Mouse (Mus musculus): ENCODE measurements around the gene Nyap2. TPM values are rescaled to one million over a fixed set of nuclear protein-coding genes. Genes with fewer than 3 reads are reported as not detected.
A peak's percentile ranks its signal among the peaks of the same experiment; 100 is the strongest.

The Nyap2 gene
- polyA plus RNA-seq, 1 experiment from 2014 or later, result 0.09 TPM

DNA sequence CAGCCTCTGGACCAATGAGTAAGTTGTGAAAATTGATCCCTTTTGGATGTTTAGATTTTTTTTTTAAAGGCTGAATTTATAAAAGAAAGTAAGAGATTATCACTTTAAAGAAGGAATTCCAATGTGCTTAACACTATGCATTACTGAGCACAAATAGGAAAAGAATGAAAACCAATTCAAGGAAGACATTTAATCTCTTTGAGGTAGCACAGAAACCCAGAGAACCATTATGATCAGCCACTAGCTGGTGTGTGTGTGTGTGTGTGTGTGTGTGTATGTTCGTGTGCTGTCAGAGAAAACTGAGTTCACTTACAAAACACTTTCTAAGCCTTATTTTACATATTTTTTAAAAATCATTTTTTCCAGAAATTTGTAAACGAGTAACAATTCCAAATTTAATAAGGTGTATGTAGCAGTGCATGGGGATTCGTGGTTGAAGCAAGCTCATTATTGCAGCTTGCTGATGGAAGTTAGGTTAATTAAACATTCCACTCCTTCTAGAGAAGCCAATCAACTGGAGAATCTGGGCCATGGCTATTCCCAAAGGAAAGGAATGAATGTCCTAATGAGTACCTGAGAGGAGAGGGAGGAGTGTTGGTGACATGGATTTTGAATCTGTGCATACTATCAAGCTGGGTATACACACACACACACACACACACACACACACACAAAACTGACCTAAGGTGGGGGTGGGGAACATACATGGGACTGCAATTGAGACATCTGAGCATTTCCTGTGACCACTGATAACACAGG, 171.9 kb downstream of the Nyap2 start:
- H3K36me3 ChIP-seq (ENCODE audit: control insufficient read depth, insufficient read depth, low read length), result no peaks in the 10 kb centered on the region
- no peak overlapping the region for H3K9ac ChIP-seq (ENCODE audit: low read length)
- no peak overlapping the region for H3K27ac ChIP-seq (ENCODE audit: low read length)
- H3K4me2 ChIP-seq (ENCODE audit: low read depth, low read length), result no peak overlapping the region
- no peaks in the 10 kb centered on the region for H3K4me1 ChIP-seq (replicated peaks; ENCODE audit: control insufficient read depth, insufficient read depth, low read length)
- no peak overlapping the region for H3K4me3 ChIP-seq (ENCODE audit: low read length)
- WGBS, result 77% methylated on average over 3 of the region's 3 CpGs
- H3K27me3 ChIP-seq (ENCODE audit: control insufficient read depth, insufficient read depth, low read depth, low read length), result no peaks in the 10 kb centered on the region
- no peaks in the 10 kb centered on the region for H3K9me3 ChIP-seq (ENCODE audit: control insufficient read depth, low read length)
- no peak for ATAC-seq (ENCODE audit: low read depth)

DNA sequence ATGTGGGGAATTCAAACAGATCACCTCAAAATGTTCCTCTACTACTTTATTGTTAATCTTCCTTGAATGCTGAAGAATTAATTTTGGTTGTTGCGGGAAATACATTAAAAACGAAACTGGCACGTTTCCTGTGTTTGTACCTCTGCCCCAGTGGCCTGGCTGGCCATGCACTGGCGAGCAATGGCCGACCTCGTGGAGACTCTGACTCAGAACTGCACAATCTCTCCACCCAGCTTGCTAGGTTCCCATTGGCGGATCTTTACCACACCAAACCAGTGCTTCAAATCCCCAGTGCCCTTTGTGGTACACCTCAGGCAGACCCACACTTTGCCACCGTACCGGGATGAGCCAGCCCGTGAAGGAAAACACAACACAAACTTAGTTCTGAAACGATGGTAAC, 173.3 kb downstream of the Nyap2 start:
- Histone ChIP-seq H3K4me3 (ENCODE audit: low read length) (no peak overlapping the region), H3K9ac (ENCODE audit: low read length) (no peak overlapping the region), H3K4me1 (replicated peaks; ENCODE audit: control insufficient read depth, insufficient read depth, low read length) (no peaks in the 10 kb centered on the region), H3K9me3 (ENCODE audit: control insufficient read depth, low read length) (no peaks in the 10 kb centered on the region), H3K4me2 (ENCODE audit: low read depth, low read length) (no peak overlapping the region), H3K27me3 (ENCODE audit: control insufficient read depth, insufficient read depth, low read depth, low read length) (no peaks in the 10 kb centered on the region), H3K27ac (ENCODE audit: low read length) (no peak overlapping the region), H3K36me3 (ENCODE audit: control insufficient read depth, insufficient read depth, low read length) (no peaks in the 10 kb centered on the region)
- ATAC-seq (ENCODE audit: low read depth), result no peak
- WGBS, result 84% methylated on average over 11 of the region's 11 CpGs

GRCm38 (mm10) chr1:81266441-81266840, 189.7 kb downstream of the Nyap2 start:
- no peak overlapping the region for H3K4me2 ChIP-seq (ENCODE audit: low read depth, low read length)
- H3K27me3 ChIP-seq (ENCODE audit: control insufficient read depth, insufficient read depth, low read depth, low read length), result no peaks in the 10 kb centered on the region
- H3K4me3 ChIP-seq (ENCODE audit: low read length), result no peak overlapping the region
- no peak overlapping the region for H3K27ac ChIP-seq (ENCODE audit: low read length)
- WGBS, result 68% methylated on average over 3 of the region's 3 CpGs
- ATAC-seq (ENCODE audit: low read depth), result no peak
- no peaks in the 10 kb centered on the region for H3K4me1 ChIP-seq (replicated peaks; ENCODE audit: control insufficient read depth, insufficient read depth, low read length)
- no peaks in the 10 kb centered on the region for H3K9me3 ChIP-seq (ENCODE audit: control insufficient read depth, low read length)
- no peaks in the 10 kb centered on the region for H3K36me3 ChIP-seq (ENCODE audit: control insufficient read depth, insufficient read depth, low read length)
- H3K9ac ChIP-seq (ENCODE audit: low read length), result no peak overlapping the region

DNA sequence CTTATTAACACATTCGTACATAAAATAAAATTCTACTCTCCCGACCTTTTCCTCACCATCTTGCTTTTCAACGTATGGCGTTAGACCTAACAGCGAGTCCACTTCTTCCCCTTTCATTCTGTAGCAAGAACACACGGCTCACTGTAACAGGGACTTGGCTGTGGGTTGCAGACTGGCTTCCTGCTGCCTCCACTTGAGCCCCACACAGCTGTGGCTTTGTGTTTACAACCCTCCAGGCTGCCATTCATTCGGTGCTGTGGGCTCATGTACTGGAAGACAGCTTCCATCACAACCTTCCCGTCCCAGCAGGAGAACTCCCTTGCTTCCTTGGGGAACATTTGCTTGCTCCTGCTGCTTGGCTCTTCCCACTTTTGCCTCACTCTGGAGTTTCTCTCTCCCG, 204.2 kb downstream of the Nyap2 start:
- Histone ChIP-seq H3K9ac (ENCODE audit: low read length) (no peak overlapping the region), H3K27me3 (ENCODE audit: control insufficient read depth, insufficient read depth, low read depth, low read length) (no peaks in the 10 kb centered on the region), H3K9me3 (ENCODE audit: control insufficient read depth, low read length) (no peaks in the 10 kb centered on the region), H3K4me3 (ENCODE audit: low read length) (no peak overlapping the region), H3K4me2 (ENCODE audit: low read depth, low read length) (no peak overlapping the region), H3K4me1 (replicated peaks; ENCODE audit: control insufficient read depth, insufficient read depth, low read length) (no peaks in the 10 kb centered on the region), H3K36me3 (ENCODE audit: control insufficient read depth, insufficient read depth, low read length) (no peaks in the 10 kb centered on the region), H3K27ac (ENCODE audit: low read length) (no peak overlapping the region)
- no peak for ATAC-seq (ENCODE audit: low read depth)
- 46% methylated on average over 9 of the region's 9 CpGs for WGBS

- H3K4me3 ChIP-seq (ENCODE audit: low read length), result no peak overlapping the region
- 59% methylated on average over 3 of the region's 3 CpGs for WGBS
- ATAC-seq (ENCODE audit: low read depth), result no peak
Measured at GRCm38 (mm10) chr1:81285633-81286032, 208.9 kb downstream of the Nyap2 start.

GRCm38 (mm10) chr1:81287088-81287487, 210.3 kb downstream of the Nyap2 start:
- Histone ChIP-seq H3K27me3 (ENCODE audit: control insufficient read depth, insufficient read depth, low read depth, low read length) (no peaks in the 10 kb centered on the region), H3K27ac (ENCODE audit: low read length) (no peak overlapping the region), H3K4me2 (ENCODE audit: low read depth, low read length) (no peak overlapping the region), H3K4me3 (ENCODE audit: low read length) (no peak overlapping the region), H3K4me1 (replicated peaks; ENCODE audit: control insufficient read depth, insufficient read depth, low read length) (no peaks in the 10 kb centered on the region), H3K9ac (ENCODE audit: low read length) (no peak overlapping the region), H3K36me3 (ENCODE audit: control insufficient read depth, insufficient read depth, low read length) (no peaks in the 10 kb centered on the region), H3K9me3 (ENCODE audit: control insufficient read depth, low read length) (no peaks in the 10 kb centered on the region)
- ATAC-seq (ENCODE audit: low read depth), result peak; percentile 41; the same call in 1 of the 2 replicates

More at GRCm38 (mm10) chr1:81285633-81286032, 208.9 kb downstream of the Nyap2 start:
- Histone ChIP-seq H3K27me3 (ENCODE audit: control insufficient read depth, insufficient read depth, low read depth, low read length) (no peaks in the 10 kb centered on the region), H3K9me3 (ENCODE audit: control insufficient read depth, low read length) (no peaks in the 10 kb centered on the region), H3K4me2 (ENCODE audit: low read depth, low read length) (no peak overlapping the region), H3K9ac (ENCODE audit: low read length) (no peak overlapping the region), H3K4me1 (replicated peaks; ENCODE audit: control insufficient read depth, insufficient read depth, low read length) (no peaks in the 10 kb centered on the region), H3K27ac (ENCODE audit: low read length) (no peak overlapping the region), H3K36me3 (ENCODE audit: control insufficient read depth, insufficient read depth, low read length) (no peaks in the 10 kb centered on the region)

- Histone ChIP-seq H3K4me3 (ENCODE audit: low read length) (no peak overlapping the region), H3K36me3 (ENCODE audit: control insufficient read depth, insufficient read depth, low read length) (no peaks in the 10 kb centered on the region), H3K27me3 (ENCODE audit: control insufficient read depth, insufficient read depth, low read depth, low read length) (no peaks in the 10 kb centered on the region), H3K27ac (ENCODE audit: low read length) (no peak overlapping the region), H3K4me1 (replicated peaks; ENCODE audit: control insufficient read depth, insufficient read depth, low read length) (no peaks in the 10 kb centered on the region), H3K4me2 (ENCODE audit: low read depth, low read length) (no peak overlapping the region), H3K9ac (ENCODE audit: low read length) (no peak overlapping the region), H3K9me3 (ENCODE audit: control insufficient read depth, low read length) (no peaks in the 10 kb centered on the region)
- 49% methylated on average over 4 of the region's 4 CpGs for WGBS
- no peak for ATAC-seq (ENCODE audit: low read depth)
Measured at GRCm38 (mm10) chr1:81300735-81301134, 224.0 kb downstream of the Nyap2 start.

DNA sequence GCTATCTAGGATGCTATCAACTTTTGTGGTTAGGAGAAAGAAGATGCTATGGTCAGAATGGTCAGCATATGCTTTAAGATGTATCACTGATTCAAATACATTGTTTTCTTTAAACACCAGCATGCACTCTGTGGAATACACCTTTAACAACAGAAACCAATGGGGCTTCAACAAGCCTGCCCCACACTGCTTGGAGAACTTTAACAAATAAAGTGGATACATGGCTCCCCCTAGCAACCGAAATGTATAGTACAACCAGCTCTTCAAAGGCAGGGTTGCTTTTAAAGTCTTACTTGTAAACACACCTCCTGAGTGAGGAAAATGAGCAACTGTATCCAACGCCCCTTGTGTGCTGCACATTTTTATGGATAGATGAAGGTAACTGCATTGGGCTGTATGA, 224.9 kb downstream of the Nyap2 start:
- H3K9me3 ChIP-seq (ENCODE audit: control insufficient read depth, low read length), result no peaks in the 10 kb centered on the region
- no peaks in the 10 kb centered on the region for H3K27me3 ChIP-seq (ENCODE audit: control insufficient read depth, insufficient read depth, low read depth, low read length)
- no peak overlapping the region for H3K27ac ChIP-seq (ENCODE audit: low read length)
- H3K4me3 ChIP-seq (ENCODE audit: low read length), result no peak overlapping the region
- 3% methylated on average over 2 of the region's 2 CpGs for WGBS
- no peak overlapping the region for H3K4me2 ChIP-seq (ENCODE audit: low read depth, low read length)
- H3K9ac ChIP-seq (ENCODE audit: low read length), result no peak overlapping the region
- H3K36me3 ChIP-seq (ENCODE audit: control insufficient read depth, insufficient read depth, low read length), result no peaks in the 10 kb centered on the region
- ATAC-seq (ENCODE audit: low read depth), result no peak
- no peaks in the 10 kb centered on the region for H3K4me1 ChIP-seq (replicated peaks; ENCODE audit: control insufficient read depth, insufficient read depth, low read length)

DNA sequence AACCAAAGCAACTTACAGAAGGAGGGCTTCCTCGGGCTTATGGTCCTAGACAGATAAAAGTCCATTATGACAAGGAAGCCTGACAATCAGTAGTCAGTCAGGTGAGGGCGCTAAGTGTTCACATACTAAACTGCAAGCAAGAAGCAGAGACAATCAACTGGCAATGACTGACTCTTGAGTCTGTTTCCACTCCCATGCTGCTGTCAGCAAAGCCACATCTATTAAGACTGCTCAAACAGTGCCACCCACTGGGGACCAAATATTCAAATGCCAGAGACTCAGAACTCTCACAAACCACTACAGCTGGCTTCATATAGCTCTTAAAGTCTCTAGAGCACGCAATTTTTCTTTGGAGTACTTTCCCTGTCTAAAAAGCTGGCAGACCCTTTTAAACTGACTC, 226.6 kb downstream of the Nyap2 start:
- no peaks in the 10 kb centered on the region for H3K36me3 ChIP-seq (ENCODE audit: control insufficient read depth, insufficient read depth, low read length)
- no peaks in the 10 kb centered on the region for H3K9me3 ChIP-seq (ENCODE audit: control insufficient read depth, low read length)
- no peak overlapping the region for H3K9ac ChIP-seq (ENCODE audit: low read length)
- no peak for ATAC-seq (ENCODE audit: low read depth)
- no peak overlapping the region for H3K27ac ChIP-seq (ENCODE audit: low read length)
- no peaks in the 10 kb centered on the region for H3K27me3 ChIP-seq (ENCODE audit: control insufficient read depth, insufficient read depth, low read depth, low read length)
- H3K4me3 ChIP-seq (ENCODE audit: low read length), result no peak overlapping the region
- H3K4me1 ChIP-seq (replicated peaks; ENCODE audit: control insufficient read depth, insufficient read depth, low read length), result no peaks in the 10 kb centered on the region
- no peak overlapping the region for H3K4me2 ChIP-seq (ENCODE audit: low read depth, low read length)
- WGBS, result 45% methylated on average over 3 of the region's 3 CpGs

DNA sequence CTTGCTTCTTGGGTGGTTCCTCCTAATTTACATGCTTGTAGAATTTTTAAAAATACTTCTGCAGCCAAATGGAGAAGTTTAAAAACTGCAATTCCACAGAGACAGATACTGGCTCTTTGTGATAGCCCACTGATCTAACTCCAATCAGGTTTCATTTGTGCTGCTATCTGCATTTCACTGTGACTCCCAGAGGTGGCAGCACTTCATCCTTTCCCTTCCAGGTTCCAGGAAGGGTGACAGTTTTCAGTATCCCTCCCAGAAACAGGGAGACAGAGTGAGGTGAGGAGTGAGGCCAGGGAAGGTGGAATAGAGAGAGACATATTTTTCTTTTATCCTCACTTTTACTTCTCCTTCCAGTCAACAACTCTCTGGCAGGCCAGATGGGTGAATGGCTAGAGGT, 230.7 kb downstream of the Nyap2 start:
- Histone ChIP-seq H3K36me3 (ENCODE audit: control insufficient read depth, insufficient read depth, low read length) (no peaks in the 10 kb centered on the region), H3K9ac (ENCODE audit: low read length) (no peak overlapping the region), H3K4me2 (ENCODE audit: low read depth, low read length) (no peak overlapping the region), H3K4me1 (replicated peaks; ENCODE audit: control insufficient read depth, insufficient read depth, low read length) (no peaks in the 10 kb centered on the region), H3K4me3 (ENCODE audit: low read length) (no peak overlapping the region), H3K27me3 (ENCODE audit: control insufficient read depth, insufficient read depth, low read depth, low read length) (no peaks in the 10 kb centered on the region), H3K27ac (ENCODE audit: low read length) (no peak overlapping the region), H3K9me3 (ENCODE audit: control insufficient read depth, low read length) (no peaks in the 10 kb centered on the region)
- no peak for ATAC-seq (ENCODE audit: low read depth)

All from lung, embryonic 16.5 days (tissue).